Mouse (Mus musculus): ENCODE measurements around the gene Rbfox2. TPM values are rescaled to one million over a fixed set of nuclear protein-coding genes. Genes with fewer than 3 reads are reported as not detected.
"Not testable (repeated sequence)": the region's sequence is repeated elsewhere in the genome, so short reads cannot be mapped to it uniquely, and the experiment has no call there.

The Rbfox2 gene
- polyA plus RNA-seq, 1 experiment = 193 TPM

DNA sequence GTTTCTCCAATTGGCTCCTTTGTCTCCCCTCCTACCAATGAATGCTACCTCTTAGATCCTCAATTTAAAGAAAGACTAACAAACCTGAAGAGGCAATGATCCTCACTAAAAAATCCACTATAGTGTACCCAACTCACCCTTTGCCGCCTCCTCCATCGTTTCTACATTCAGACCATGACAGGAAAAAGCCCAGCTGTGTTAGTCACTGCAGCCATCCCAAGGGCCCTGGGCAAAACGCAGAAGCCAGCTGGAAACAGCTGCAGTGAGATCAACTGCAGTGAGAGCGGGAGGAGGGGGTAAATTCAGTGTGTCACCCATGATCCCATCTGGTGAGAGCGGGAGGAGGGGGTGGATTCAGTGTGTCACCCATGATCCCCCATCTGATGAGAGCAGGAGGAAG, 28.0 kb downstream of the Rbfox2 start:
- H3K27ac ChIP-seq (ENCODE audit: insufficient read depth, low read length) = no peak overlapping the region
- TF ChIP-seq CTCF (IDR thresholded peaks at IDR 0.05; ENCODE audit: extremely low read depth, insufficient read depth, low read length) (no peak), POLR2A (IDR thresholded peaks at IDR 0.05; ENCODE audit: extremely low read depth, insufficient read depth, low read length) (no peak)
- H3K4me1 ChIP-seq (ENCODE audit: control insufficient read depth, insufficient read depth, low read length) = peaks cover 5% of the 10 kb centered on the region
- H3K4me3 ChIP-seq (ENCODE audit: insufficient read depth, low read length) = no peak overlapping the region

DNA sequence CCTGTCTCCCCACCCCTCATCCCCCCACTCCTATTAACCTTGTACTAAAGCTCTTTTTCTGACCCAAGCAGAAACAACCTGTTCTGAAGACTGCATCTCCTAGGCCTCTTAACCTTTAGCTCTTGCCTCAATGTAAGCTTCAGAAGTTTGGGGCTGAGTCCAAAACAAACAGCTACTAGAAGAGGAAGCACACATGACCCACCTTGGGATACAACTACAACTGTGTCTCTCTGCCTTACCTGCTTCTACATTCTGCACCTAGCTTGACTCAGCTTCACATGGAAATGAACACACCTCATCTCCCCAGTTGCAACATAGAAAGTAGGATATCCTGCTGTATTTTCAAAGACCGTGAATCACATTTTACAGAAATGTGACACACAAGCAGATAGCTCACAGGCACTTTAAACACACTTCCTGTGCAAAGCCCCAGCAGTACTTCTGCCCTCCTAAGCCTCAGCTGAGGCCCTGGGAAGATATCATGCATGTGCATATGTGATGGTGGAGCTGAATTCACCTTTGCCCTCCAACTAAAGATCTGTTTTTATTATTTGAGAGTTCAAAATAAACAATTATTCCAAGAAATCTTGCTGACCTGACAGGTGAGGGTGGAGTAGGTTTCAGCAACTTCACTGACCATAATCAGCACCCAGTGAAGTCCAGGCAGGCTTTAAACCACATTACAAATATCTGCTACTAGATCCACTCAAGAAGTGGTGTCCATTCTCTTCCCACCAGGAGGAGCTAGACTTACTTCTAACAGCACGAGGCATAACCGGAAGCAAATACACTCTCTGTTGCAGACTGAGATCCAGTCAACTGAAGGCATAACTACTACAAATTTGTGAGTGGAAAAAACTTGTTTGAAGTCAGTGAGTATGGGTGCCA, 29.7 kb downstream of the Rbfox2 start:
- no peak overlapping the region for H3K27ac ChIP-seq (ENCODE audit: insufficient read depth, low read length)
- TF ChIP-seq CTCF (IDR thresholded peaks at IDR 0.05; ENCODE audit: extremely low read depth, insufficient read depth, low read length) = peak; percentile 35; the same call in 1 of the 2 replicates
- no peak for TF ChIP-seq POLR2A (IDR thresholded peaks at IDR 0.05; ENCODE audit: extremely low read depth, insufficient read depth, low read length)
- H3K4me1 ChIP-seq (ENCODE audit: control insufficient read depth, insufficient read depth, low read length) = peaks cover 5% of the 10 kb centered on the region

DNA sequence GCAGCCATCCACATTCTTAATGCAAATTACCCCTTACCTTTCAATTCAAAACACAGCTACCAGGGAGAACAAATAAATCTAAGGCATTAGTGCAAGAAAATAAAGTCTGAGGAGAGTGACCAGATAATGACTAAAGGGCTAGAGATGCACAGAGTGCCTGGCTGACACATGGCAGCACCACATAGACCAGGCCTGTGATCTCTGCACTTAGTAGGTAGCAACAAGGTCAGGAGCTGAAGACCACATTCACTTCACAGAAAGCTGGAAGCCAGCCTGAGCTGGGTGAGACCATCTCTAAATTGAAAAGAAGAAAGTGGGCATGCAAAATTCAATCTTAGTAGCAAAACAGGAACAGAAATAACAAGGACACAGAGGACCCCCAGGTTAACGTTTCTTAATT, 30.5 kb downstream of the Rbfox2 start:
- Histone ChIP-seq H3K4me1 (ENCODE audit: control insufficient read depth, insufficient read depth, low read length) (peaks cover 5% of the 10 kb centered on the region), H3K27ac (ENCODE audit: insufficient read depth, low read length) (no peak overlapping the region)

More for the DNA sequence above, 29.7 kb downstream of the Rbfox2 start:
- no peak overlapping the region for H3K4me3 ChIP-seq (ENCODE audit: insufficient read depth, low read length)

DNA sequence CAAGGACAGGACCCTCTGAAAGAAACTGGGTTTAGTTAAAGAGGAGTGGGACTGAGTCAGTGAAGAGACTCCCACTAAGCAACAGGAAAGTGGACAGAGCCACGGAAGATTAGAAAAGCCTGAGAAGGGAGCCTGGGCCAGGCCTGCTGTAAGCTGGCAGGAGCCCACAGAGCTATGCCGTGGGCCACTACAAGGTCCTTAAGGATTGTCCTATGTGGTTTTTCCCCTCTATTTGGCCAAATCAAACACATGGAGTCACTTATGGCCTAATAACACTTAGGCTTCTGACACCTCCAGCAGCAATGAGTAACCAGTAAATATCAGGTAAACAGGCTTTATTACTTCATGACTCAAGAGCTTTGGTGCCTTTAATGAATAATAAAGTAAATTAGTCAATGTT, 31.2 kb downstream of the Rbfox2 start:
- Histone ChIP-seq H3K4me1 (ENCODE audit: control insufficient read depth, insufficient read depth, low read length) (peaks cover 3% of the 10 kb centered on the region), H3K27ac (ENCODE audit: insufficient read depth, low read length) (no peak overlapping the region), H3K4me3 (ENCODE audit: insufficient read depth, low read length) (no peak overlapping the region)
- TF ChIP-seq CTCF (IDR thresholded peaks at IDR 0.05; ENCODE audit: extremely low read depth, insufficient read depth, low read length) (no peak), POLR2A (IDR thresholded peaks at IDR 0.05; ENCODE audit: extremely low read depth, insufficient read depth, low read length) (no peak)

More for the DNA sequence above, 30.5 kb downstream of the Rbfox2 start:
- no peak overlapping the region for H3K4me3 ChIP-seq (ENCODE audit: insufficient read depth, low read length)
- TF ChIP-seq POLR2A (IDR thresholded peaks at IDR 0.05; ENCODE audit: extremely low read depth, insufficient read depth, low read length) = no peak
- TF ChIP-seq CTCF (IDR thresholded peaks at IDR 0.05; ENCODE audit: extremely low read depth, insufficient read depth, low read length) = no peak

DNA sequence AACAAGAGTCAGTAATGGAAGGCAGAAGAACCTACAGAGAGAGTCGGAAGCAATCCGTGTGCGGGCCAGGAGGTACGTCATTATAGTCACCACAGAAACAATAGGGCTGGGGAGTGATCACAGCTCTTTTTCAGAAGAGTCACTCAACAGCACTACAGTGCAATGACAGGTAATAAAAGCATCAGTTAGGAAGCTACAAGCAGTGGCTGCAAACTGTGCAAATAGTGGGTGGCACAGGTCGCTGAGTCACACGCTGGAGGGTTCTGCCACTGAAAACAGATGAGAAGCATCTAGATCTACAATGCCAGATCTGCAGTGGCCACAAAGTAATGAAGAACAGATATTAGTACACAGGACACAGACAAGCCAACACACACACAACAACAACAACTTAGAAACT, 32.9 kb downstream of the Rbfox2 start:
- Histone ChIP-seq H3K4me3 (ENCODE audit: insufficient read depth, low read length) (no peak overlapping the region), H3K4me1 (ENCODE audit: control insufficient read depth, insufficient read depth, low read length) (peaks cover 3% of the 10 kb centered on the region; the same call in 1 of the 2 replicates), H3K27ac (ENCODE audit: insufficient read depth, low read length) (no peak overlapping the region)
- TF ChIP-seq POLR2A (IDR thresholded peaks at IDR 0.05; ENCODE audit: extremely low read depth, insufficient read depth, low read length) (no peak), CTCF (IDR thresholded peaks at IDR 0.05; ENCODE audit: extremely low read depth, insufficient read depth, low read length) (no peak)

GRCm38 (mm10) chr15:77271285-77271684, 35.5 kb downstream of the Rbfox2 start:
- Histone ChIP-seq H3K4me3 (ENCODE audit: insufficient read depth, low read length) (no peak overlapping the region), H3K4me1 (ENCODE audit: control insufficient read depth, insufficient read depth, low read length) (peaks cover 4% of the 10 kb centered on the region), H3K27ac (ENCODE audit: insufficient read depth, low read length) (no peak overlapping the region)
- TF ChIP-seq POLR2A (IDR thresholded peaks at IDR 0.05; ENCODE audit: extremely low read depth, insufficient read depth, low read length) (no peak), CTCF (IDR thresholded peaks at IDR 0.05; ENCODE audit: extremely low read depth, insufficient read depth, low read length) (no peak)

- H3K4me3 ChIP-seq (ENCODE audit: insufficient read depth, low read length); H3K4me1 ChIP-seq (ENCODE audit: control insufficient read depth, insufficient read depth, low read length); H3K27ac ChIP-seq (ENCODE audit: insufficient read depth, low read length): not testable (repeated sequence)
Observed at GRCm38 (mm10) chr15:77269496-77269895, 37.3 kb downstream of the Rbfox2 start.

DNA sequence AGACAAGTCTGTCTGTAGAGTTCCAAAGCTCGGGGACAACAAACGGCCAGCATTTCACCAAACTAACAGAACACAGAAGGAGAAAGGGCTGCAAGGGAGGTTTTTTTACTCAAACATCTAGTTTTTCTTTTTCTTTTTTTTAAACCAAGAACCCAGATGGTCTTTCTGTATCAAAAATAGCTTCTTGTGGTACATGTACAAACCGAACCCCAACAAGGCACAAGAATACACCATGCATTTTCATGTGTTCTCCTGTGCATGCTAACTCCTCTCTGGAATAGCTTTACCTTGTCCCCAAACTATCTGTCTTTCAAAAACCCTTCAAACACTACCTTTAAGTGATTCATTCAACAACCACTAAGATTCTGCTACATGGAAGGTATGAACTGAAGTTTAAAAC, 38.4 kb downstream of the Rbfox2 start:
- TF ChIP-seq POLR2A (IDR thresholded peaks at IDR 0.05; ENCODE audit: extremely low read depth, insufficient read depth, low read length) = no peak
- TF ChIP-seq CTCF (IDR thresholded peaks at IDR 0.05; ENCODE audit: extremely low read depth, insufficient read depth, low read length) = no peak
- Histone ChIP-seq H3K4me3 (ENCODE audit: insufficient read depth, low read length) (no peak overlapping the region), H3K27ac (ENCODE audit: insufficient read depth, low read length) (peak overlapping the region; percentile 63; the same call in 1 of the 2 replicates), H3K4me1 (ENCODE audit: control insufficient read depth, insufficient read depth, low read length) (peaks cover 8% of the 10 kb centered on the region)

- Histone ChIP-seq H3K4me1 (ENCODE audit: control insufficient read depth, insufficient read depth, low read length) (peaks cover 8% of the 10 kb centered on the region), H3K27ac (ENCODE audit: insufficient read depth, low read length) (peak overlapping the region; percentile 49), H3K4me3 (ENCODE audit: insufficient read depth, low read length) (no peak overlapping the region)
- TF ChIP-seq POLR2A (IDR thresholded peaks at IDR 0.05; ENCODE audit: extremely low read depth, insufficient read depth, low read length) = no peak
- TF ChIP-seq CTCF (IDR thresholded peaks at IDR 0.05; ENCODE audit: extremely low read depth, insufficient read depth, low read length) = no peak
Observed at GRCm38 (mm10) chr15:77265318-77265717, 41.5 kb downstream of the Rbfox2 start.

DNA sequence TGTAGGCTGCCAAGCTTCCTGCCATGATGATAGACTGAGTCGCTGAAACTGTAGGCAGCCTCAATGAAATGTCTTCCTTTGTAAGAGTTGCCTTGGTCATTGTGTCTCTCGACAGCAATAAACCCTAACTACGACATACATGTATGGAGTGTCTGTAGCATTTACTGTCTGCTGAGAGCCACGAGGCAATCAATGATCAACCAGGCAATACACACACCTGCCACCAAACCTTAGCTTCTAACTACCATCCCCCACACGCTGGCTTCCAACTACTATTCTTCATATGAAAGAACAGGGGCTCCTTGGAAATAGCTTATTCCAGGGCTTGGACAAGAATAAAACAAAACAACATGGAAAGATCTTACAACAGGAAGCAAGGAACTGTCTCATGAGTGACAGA, 42.5 kb downstream of the Rbfox2 start:
- Histone ChIP-seq H3K27ac (ENCODE audit: insufficient read depth, low read length) (no peak overlapping the region), H3K4me1 (ENCODE audit: control insufficient read depth, insufficient read depth, low read length) (peaks cover 8% of the 10 kb centered on the region), H3K4me3 (ENCODE audit: insufficient read depth, low read length) (no peak overlapping the region)
- no peak for TF ChIP-seq POLR2A (IDR thresholded peaks at IDR 0.05; ENCODE audit: extremely low read depth, insufficient read depth, low read length)
- TF ChIP-seq CTCF (IDR thresholded peaks at IDR 0.05; ENCODE audit: extremely low read depth, insufficient read depth, low read length) = no peak

Measured in cortical plate, adult 2 months (tissue).